Mouse (Mus musculus): Measurements from ENCODE around the gene Klrc3. TPM values are rescaled to one million over a fixed set of nuclear protein-coding genes. Genes with fewer than 3 reads are reported as not detected.
"Not testable (repeated sequence)": the region's sequence is repeated elsewhere in the genome, so short reads cannot be mapped to it uniquely, and the experiment has no call there.

Gene Klrc3
- total RNA-seq (2012; rRNA removed) (not detected in 2 replicates), total RNA-seq (2014; rRNA removed) (not detected in 2 replicates), polyA plus RNA-seq (2012; ENCODE audit: insufficient read length, low read depth) (not detected in 2 replicates)

DNA sequence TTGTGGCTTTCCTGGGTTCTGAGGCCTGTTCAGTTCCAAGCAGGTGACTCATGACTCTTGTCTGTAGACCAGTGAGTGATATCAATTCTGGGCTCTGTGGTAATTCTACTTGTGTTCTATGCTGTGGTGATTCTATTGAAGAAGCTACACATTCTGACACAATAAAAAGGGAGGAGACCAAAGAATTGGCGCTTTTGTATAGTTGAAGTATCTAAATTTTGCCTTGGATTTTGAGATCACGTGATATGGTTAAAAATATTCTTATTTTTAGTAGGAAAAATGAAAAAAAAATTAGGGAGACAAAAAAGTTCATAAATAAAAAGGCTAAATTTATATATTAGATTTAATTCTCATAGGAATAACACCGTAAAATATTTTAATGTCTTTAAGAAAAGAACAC is at the start of gene Klrc3:
TSS of gene Klrc3 (minus strand) at position 101 of the 400 bp plus-strand sequence.
- H3K36me3 ChIP-seq (replicated peaks in 1 of 2; ENCODE audit: control insufficient read depth in 1 of 2, insufficient read depth in 1 of 2, low read length in 1 of 2); H3K27ac ChIP-seq (ENCODE audit: insufficient read depth, low read depth); H3K4me3 ChIP-seq (replicated peaks in 1 of 3; ENCODE audit: low read depth in 2 of 3, low read length in 2 of 3, poor library complexity in 1 of 3); H3K4me2 ChIP-seq (ENCODE audit: insufficient read depth, low read depth, poor library complexity, severe bottlenecking); in situ Hi-C loops (cut with MboI; ENCODE audit: low pct_ligation_motif_present, low pct_unique_long_range_greater_than_20kb, low sequenced_read_pairs); DNase-seq (ENCODE audit: extremely low read depth); H3K27me3 ChIP-seq (replicated peaks); H3K9me3 ChIP-seq (replicated peaks; ENCODE audit: low read length); H3K79me2 ChIP-seq (replicated peaks; ENCODE audit: control insufficient read depth, extremely low read depth, insufficient read depth, poor library complexity, severe bottlenecking); H3K9ac ChIP-seq (ENCODE audit: insufficient read depth, low read depth); H3K4me1 ChIP-seq (ENCODE audit: control insufficient read depth in 1 of 2, insufficient read depth in 2 of 2); dilution Hi-C loops (cut with MboI; ENCODE audit: extremely low pct_ligation_motif_present, extremely low pct_unique_long_range_greater_than_20kb, low sequenced_read_pairs): not testable (repeated sequence)

DNA sequence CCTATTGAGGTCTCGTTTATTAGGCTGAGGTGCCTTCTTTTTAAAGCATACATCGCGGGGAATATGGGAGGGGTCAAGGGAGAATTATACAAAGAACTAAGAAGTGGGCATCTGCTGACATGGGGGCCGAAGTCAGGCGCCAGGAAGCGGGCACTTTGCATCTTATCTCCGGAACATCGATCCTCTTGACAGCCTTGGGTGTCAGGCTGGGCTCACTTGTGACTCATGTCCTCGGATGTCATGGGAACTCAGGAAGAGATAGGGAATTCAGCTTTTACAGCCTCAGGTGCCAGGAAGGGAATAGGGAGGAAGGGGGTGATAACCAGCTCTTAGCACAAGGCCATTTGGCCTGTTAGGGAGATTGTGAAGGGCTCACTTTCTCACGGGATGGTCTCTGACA is 48.3 kb upstream of the Klrc3 start:
- H3K4me1 ChIP-seq (ENCODE audit: control insufficient read depth in 1 of 2, insufficient read depth in 2 of 2); H3K9me3 ChIP-seq (replicated peaks; ENCODE audit: low read length); dilution Hi-C loops (cut with MboI; ENCODE audit: extremely low pct_ligation_motif_present, extremely low pct_unique_long_range_greater_than_20kb, low sequenced_read_pairs); H3K27me3 ChIP-seq (replicated peaks); H3K9ac ChIP-seq (ENCODE audit: insufficient read depth, low read depth); H3K4me2 ChIP-seq (ENCODE audit: insufficient read depth, low read depth, poor library complexity, severe bottlenecking); H3K27ac ChIP-seq (ENCODE audit: insufficient read depth, low read depth); H3K36me3 ChIP-seq (replicated peaks in 1 of 2; ENCODE audit: control insufficient read depth in 1 of 2, insufficient read depth in 1 of 2, low read length in 1 of 2); H3K79me2 ChIP-seq (replicated peaks; ENCODE audit: control insufficient read depth, extremely low read depth, insufficient read depth, poor library complexity, severe bottlenecking); H3K4me3 ChIP-seq (replicated peaks in 1 of 3; ENCODE audit: low read depth in 2 of 3, low read length in 2 of 3, poor library complexity in 1 of 3); in situ Hi-C loops (cut with MboI; ENCODE audit: low pct_ligation_motif_present, low pct_unique_long_range_greater_than_20kb, low sequenced_read_pairs); DNase-seq (ENCODE audit: extremely low read depth): not testable (repeated sequence)

DNA sequence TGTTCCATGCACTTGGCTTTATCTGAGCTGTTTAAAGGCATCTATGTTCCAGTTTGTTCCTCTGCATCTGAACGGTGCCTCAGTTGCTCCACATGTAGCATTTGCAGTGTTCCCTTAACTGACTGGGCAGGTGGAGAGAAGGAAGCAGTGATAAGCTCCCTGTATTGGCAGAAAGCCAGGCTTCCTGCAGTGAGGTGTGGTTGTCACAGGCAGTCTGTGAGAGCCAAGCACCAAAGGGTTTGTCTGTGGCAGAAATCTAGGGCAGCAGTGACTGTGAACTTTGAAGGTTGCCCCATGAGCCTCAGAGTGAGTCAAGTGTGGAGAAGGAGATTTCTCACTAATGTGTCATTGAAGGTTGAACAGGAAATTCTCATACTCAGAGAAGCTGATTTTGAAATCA is 37.2 kb upstream of the Klrc3 start:
- H3K27ac ChIP-seq (ENCODE audit: insufficient read depth, low read depth) = no peak overlapping the region
- no peak for DNase-seq (ENCODE audit: extremely low read depth)
- dilution Hi-C loops (cut with MboI; ENCODE audit: extremely low pct_ligation_motif_present, extremely low pct_unique_long_range_greater_than_20kb, low sequenced_read_pairs) = no loop called here
- H3K36me3 ChIP-seq (replicated peaks in 1 of 2; ENCODE audit: control insufficient read depth in 1 of 2, insufficient read depth in 1 of 2, low read length in 1 of 2) = no peaks in the 10 kb centered on the region
- H3K4me3 ChIP-seq (replicated peaks in 1 of 3; ENCODE audit: low read depth in 2 of 3, low read length in 2 of 3, poor library complexity in 1 of 3) = no peak overlapping the region
- in situ Hi-C loops (cut with MboI; ENCODE audit: low pct_ligation_motif_present, low pct_unique_long_range_greater_than_20kb, low sequenced_read_pairs) = no loop called here
- no peaks in the 10 kb centered on the region for H3K4me1 ChIP-seq (ENCODE audit: control insufficient read depth in 1 of 2, insufficient read depth in 2 of 2)
- H3K9ac ChIP-seq (ENCODE audit: insufficient read depth, low read depth) = no peak overlapping the region
- no peaks in the 10 kb centered on the region for H3K27me3 ChIP-seq (replicated peaks)
- TF ChIP-seq MAZ (IDR thresholded peaks at IDR 0.05; ENCODE audit: low read depth, low read length) = no peak
- H3K79me2 ChIP-seq (replicated peaks; ENCODE audit: control insufficient read depth, extremely low read depth, insufficient read depth, poor library complexity, severe bottlenecking) = no peaks in the 10 kb centered on the region
- no peak overlapping the region for H3K4me2 ChIP-seq (ENCODE audit: insufficient read depth, low read depth, poor library complexity, severe bottlenecking)
- H3K9me3 ChIP-seq (replicated peaks; ENCODE audit: low read length) = no peaks in the 10 kb centered on the region

DNA sequence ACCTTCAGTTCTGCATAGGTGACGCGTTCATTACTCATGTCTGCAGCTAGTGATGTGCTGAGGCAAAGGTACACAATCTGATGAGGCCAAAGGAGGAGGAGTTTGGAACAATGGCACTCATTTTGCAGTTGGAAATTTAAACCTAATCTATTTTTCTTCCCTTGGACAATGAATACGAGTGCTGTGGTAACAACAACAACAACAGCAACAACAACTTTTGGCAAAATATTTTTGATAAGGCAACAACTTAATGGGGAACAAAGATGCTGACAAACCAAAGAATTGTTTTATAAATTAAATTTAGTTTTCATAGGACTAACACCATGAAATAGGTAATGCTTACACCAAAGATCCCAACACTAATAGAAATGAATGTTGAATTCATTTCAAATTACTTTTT is 35.7 kb upstream of the Klrc3 start, which contains the start of gene Klrc1:
TSS of gene Klrc1 (minus strand) at position 101 of the 400 bp plus-strand sequence.
- in situ Hi-C loops (cut with MboI; ENCODE audit: low pct_ligation_motif_present, low pct_unique_long_range_greater_than_20kb, low sequenced_read_pairs) = no loop called here
- no peak for DNase-seq (ENCODE audit: extremely low read depth)
- Histone ChIP-seq H3K4me2 (ENCODE audit: insufficient read depth, low read depth, poor library complexity, severe bottlenecking) (no peak within 1 kb of the TSS), H3K4me1 (ENCODE audit: control insufficient read depth in 1 of 2, insufficient read depth in 2 of 2) (no peaks in the 10 kb centered on the region), H3K9me3 (replicated peaks; ENCODE audit: low read length) (no peaks in the 10 kb centered on the region), H3K27me3 (replicated peaks) (no peaks in the 10 kb centered on the region), H3K79me2 (replicated peaks; ENCODE audit: control insufficient read depth, extremely low read depth, insufficient read depth, poor library complexity, severe bottlenecking) (no peaks in the 10 kb centered on the region), H3K27ac (ENCODE audit: insufficient read depth, low read depth) (no peak within 1 kb of the TSS), H3K4me3 (replicated peaks in 1 of 3; ENCODE audit: low read depth in 2 of 3, low read length in 2 of 3, poor library complexity in 1 of 3) (no peak within 1 kb of the TSS), H3K9ac (ENCODE audit: insufficient read depth, low read depth) (no peak within 1 kb of the TSS), H3K36me3 (replicated peaks in 1 of 2; ENCODE audit: control insufficient read depth in 1 of 2, insufficient read depth in 1 of 2, low read length in 1 of 2) (no peaks in the 10 kb centered on the region)
- dilution Hi-C loops (cut with MboI; ENCODE audit: extremely low pct_ligation_motif_present, extremely low pct_unique_long_range_greater_than_20kb, low sequenced_read_pairs) = no loop called here
- TF ChIP-seq JUND (conservative IDR thresholded peaks at IDR 0.05; ENCODE audit: low read depth, low read length) (no peak), MEF2A (IDR thresholded peaks at IDR 0.05; ENCODE audit: borderline replicate concordance, low read depth, low read length) (no peak), IRF4 (IDR thresholded peaks at IDR 0.05; ENCODE audit: low read depth, low read length) (no peak), ELF1 (IDR thresholded peaks at IDR 0.05; ENCODE audit: low read depth, low read length) (no peak), CHD1 (IDR thresholded peaks at IDR 0.05; ENCODE audit: low read depth, low read length) (no peak), TBP (conservative IDR thresholded peaks at IDR 0.05; ENCODE audit: low read depth, low read length) (no peak), PAX5 (IDR thresholded peaks at IDR 0.05; ENCODE audit: low read length) (no peak), BHLHE40 (IDR thresholded peaks at IDR 0.05; ENCODE audit: low read depth, low read length) (no peak), HCFC1 (IDR thresholded peaks at IDR 0.05; ENCODE audit: low read depth, low read length) (no peak), MYC (IDR thresholded peaks at IDR 0.05; ENCODE audit: low read depth, low read length) (no peak), CHD2 (IDR thresholded peaks at IDR 0.05; ENCODE audit: low read length) (no peak), MAX (IDR thresholded peaks at IDR 0.05; ENCODE audit: low read length) (no peak), RCOR1 (conservative IDR thresholded peaks at IDR 0.05; ENCODE audit: low read depth, low read length) (no peak), MAFK (IDR thresholded peaks at IDR 0.05; ENCODE audit: insufficient replicate concordance, low read length) (no peak), SIN3A (IDR thresholded peaks at IDR 0.05; ENCODE audit: low read length) (no peak)
